Mouse (Mus musculus): ENCODE results near the gene Foxc2. TPM values are rescaled to one million over a fixed set of nuclear protein-coding genes. Genes with fewer than 3 reads are reported as not detected.

Gene Foxc2
- polyA plus RNA-seq, 1 experiment from 2014 or later = 17.0 TPM

DNA sequence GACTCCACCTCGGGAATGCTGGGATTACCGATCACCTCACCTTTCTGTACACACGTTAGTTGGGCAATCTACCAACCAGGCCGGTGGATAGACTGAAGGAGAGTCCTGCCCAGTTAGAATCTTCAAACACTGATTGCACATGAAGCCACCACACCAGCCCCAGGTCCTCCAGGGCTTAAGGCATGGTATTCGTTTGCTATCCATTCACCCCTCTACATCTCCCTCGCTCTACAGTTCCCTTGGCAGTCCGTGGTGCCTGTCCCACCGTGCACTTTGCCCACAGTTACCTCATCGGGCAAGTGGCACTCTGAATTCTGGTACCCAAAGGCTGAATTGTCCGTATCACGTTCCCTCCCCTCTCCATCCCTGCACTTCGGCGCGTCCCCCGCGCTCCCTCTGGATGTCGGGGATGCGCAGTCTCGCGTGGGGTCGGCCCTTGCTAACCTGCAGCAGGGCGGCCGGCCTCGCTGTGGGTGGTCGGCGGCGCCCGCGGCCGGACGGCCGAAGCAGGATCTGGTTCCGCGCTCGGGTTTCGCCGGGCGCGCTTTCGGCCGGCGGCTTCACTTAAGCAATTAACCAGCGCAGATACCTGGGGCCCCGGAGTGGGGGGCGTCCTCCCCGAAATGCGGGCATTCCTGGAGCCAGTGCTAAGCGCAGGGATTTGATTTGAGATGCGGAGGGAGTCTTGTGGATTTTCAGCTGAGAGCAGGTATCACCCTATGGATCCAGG lies 35.4 kb upstream of the Foxc2 start:
- H3K9me3 ChIP-seq = no peaks in the 10 kb centered on the region
- no peaks in the 10 kb centered on the region for H3K36me3 ChIP-seq
- no peak overlapping the region for H3K4me2 ChIP-seq (replicated peaks)
- no peak overlapping the region for H3K27ac ChIP-seq
- H3K4me3 ChIP-seq = no peak overlapping the region
- WGBS = under 1% methylated on average over 49 of the region's 49 CpGs
- ATAC-seq (ENCODE audit: low FRiP score, low read depth) = no peak
- no peak overlapping the region for H3K9ac ChIP-seq
- peaks cover 99% of the 10 kb centered on the region for H3K27me3 ChIP-seq (replicated peaks)
- H3K4me1 ChIP-seq = peaks cover 27% of the 10 kb centered on the region

GRCm38 (mm10) chr8:121081398-121081797 lies 34.6 kb upstream of the Foxc2 start:
- 3% methylated on average over 7 of the region's 7 CpGs for WGBS

GRCm38 (mm10) chr8:121082218-121083092 lies 33.5 kb upstream of the Foxc2 start:
- Histone ChIP-seq H3K4me3 (0 out of 2 replicates have a peak overlapping the region, but pooled peaks have one; percentile 44), H3K4me2 (replicated peaks) (peak overlapping the region; percentile 83), H3K27me3 (replicated peaks) (peaks cover 99% of the 10 kb centered on the region), H3K36me3 (no peaks in the 10 kb centered on the region), H3K4me1 (peaks cover 27% of the 10 kb centered on the region), H3K27ac (no peak overlapping the region), H3K9ac (no peak overlapping the region), H3K9me3 (no peaks in the 10 kb centered on the region)
- no peak for ATAC-seq (ENCODE audit: low FRiP score, low read depth)
- WGBS = under 1% methylated on average over 57 of the region's 57 CpGs

More at GRCm38 (mm10) chr8:121081398-121081797, 34.6 kb upstream of the Foxc2 start:
- Histone ChIP-seq H3K4me1 (peaks cover 27% of the 10 kb centered on the region), H3K4me3 (no peak overlapping the region), H3K4me2 (replicated peaks) (no peak overlapping the region), H3K27ac (no peak overlapping the region), H3K9ac (no peak overlapping the region), H3K27me3 (replicated peaks) (peaks cover 99% of the 10 kb centered on the region), H3K9me3 (no peaks in the 10 kb centered on the region), H3K36me3 (no peaks in the 10 kb centered on the region)
- ATAC-seq (ENCODE audit: low FRiP score, low read depth) = no peak

DNA sequence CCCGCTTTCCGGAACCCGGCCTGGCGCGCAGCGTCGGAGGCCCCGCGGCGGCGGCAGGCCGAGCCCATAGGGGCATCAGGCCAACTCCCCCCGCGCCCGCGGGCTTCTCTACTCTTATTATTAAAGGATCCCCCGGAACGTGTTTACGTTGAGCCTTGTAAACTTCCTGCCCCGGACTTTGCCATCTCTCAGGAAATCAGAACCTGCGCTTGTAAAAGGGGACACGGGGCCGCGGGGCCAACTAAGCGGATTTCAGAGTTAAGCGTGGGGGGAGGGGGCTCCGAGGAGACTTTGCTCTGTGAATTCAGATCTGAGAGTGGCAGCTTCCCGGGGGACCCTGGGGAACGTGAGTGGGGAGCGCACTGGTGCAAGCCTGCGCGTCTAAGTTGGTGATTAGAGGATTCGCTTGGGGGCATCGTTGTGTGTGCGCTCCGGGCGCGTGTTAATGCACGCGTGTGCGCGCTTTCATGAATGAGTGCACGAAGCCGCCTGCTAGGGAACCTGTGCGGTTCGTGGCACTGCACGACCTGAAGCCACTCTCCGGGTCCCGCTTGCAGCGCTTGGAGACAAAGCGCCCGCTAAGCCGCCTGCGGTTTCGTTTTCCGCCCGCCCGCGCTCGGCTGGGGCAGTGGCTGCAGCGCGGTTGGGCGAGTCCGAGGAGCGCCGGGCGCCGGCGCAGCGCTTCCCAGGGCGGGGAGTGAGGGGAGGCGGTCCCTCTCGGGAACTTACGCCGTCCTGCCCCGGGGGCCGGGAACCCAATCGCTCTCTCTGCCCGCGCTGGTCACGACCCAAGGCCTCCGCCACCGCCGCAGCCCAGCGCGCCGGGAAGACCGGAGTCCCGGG lies 32.7 kb upstream of the Foxc2 start:
- WGBS = under 1% methylated on average over 89 of the region's 89 CpGs
- Histone ChIP-seq H3K4me3 (peak overlapping the region; percentile 44), H3K4me1 (peaks cover 27% of the 10 kb centered on the region), H3K9ac (peak overlapping the region; percentile 38; the same call in 1 of the 2 replicates), H3K27me3 (replicated peaks) (peaks cover 98% of the 10 kb centered on the region), H3K4me2 (replicated peaks) (peak overlapping the region; percentile 83), H3K9me3 (no peaks in the 10 kb centered on the region), H3K36me3 (no peaks in the 10 kb centered on the region), H3K27ac (no peak overlapping the region)
- ATAC-seq (ENCODE audit: low FRiP score, low read depth) = no peak; the same call in 1 of the 2 replicates

GRCm38 (mm10) chr8:121083936-121084209 lies 32.1 kb upstream of the Foxc2 start:
- WGBS = under 1% methylated on average over 14 of the region's 27 CpGs
- Histone ChIP-seq H3K4me2 (replicated peaks) (peak overlapping the region; percentile 83), H3K27ac (no peak overlapping the region), H3K4me3 (peak overlapping the region; percentile 44), H3K36me3 (no peaks in the 10 kb centered on the region), H3K9me3 (no peaks in the 10 kb centered on the region), H3K27me3 (replicated peaks) (peaks cover 99% of the 10 kb centered on the region), H3K4me1 (peaks cover 27% of the 10 kb centered on the region), H3K9ac (peak overlapping the region; percentile 38; the same call in 1 of the 2 replicates)
- no peak for ATAC-seq (ENCODE audit: low FRiP score, low read depth)

DNA sequence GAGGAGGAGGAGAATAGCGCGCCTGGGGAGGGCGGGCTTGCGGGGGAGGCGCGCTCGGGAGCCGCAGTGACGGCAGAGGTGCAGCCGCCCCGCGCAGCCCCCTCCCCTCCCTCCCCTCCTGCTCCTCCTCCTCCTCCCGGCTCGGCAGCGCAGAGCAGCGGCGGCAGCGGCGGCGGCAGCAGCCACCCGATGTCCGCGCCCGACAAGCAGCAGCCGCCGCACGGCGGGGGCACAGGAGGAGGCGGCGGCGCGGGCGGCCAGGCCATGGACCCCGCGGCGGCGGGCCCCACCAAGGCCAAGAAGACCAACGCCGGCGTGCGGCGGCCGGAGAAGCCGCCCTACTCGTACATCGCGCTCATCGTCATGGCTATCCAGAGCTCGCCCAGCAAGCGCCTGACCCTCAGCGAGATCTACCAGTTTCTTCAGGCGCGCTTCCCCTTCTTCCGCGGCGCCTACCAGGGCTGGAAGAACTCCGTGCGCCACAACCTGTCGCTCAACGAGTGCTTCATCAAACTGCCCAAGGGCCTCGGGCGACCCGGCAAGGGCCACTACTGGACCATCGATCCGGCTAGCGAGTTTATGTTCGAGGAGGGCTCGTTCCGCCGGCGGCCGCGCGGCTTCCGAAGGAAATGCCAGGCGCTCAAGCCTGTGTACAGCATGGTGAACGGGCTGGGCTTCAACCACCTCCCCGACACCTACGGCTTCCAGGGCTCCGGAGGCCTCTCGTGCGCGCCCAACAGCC lies 31.6 kb upstream of the Foxc2 start, which contains the start of gene Foxf1:
Foxf1 (plus strand) TSS at position 177 of the 742 bp plus-strand sequence.
- H3K9me3 ChIP-seq = no peaks in the 10 kb centered on the region
- peaks cover 27% of the 10 kb centered on the region for H3K4me1 ChIP-seq
- peak within 1 kb of the TSS; percentile 83 for H3K4me2 ChIP-seq (replicated peaks)
- no peaks in the 10 kb centered on the region for H3K36me3 ChIP-seq
- peaks cover 99% of the 10 kb centered on the region for H3K27me3 ChIP-seq (replicated peaks)
- H3K27ac ChIP-seq = no peak within 1 kb of the TSS
- peak within 1 kb of the TSS; percentile 44 for H3K4me3 ChIP-seq
- ATAC-seq (ENCODE audit: low FRiP score, low read depth) = no peak
- under 1% methylated on average over 63 of the region's 83 CpGs for WGBS
- H3K9ac ChIP-seq = peak within 1 kb of the TSS; percentile 38; the same call in 1 of the 2 replicates

GRCm38 (mm10) chr8:121085011-121085410 lies 31.0 kb upstream of the Foxc2 start:
- H3K27ac ChIP-seq = no peak overlapping the region
- peak overlapping the region; percentile 38; the same call in 1 of the 2 replicates for H3K9ac ChIP-seq
- H3K4me1 ChIP-seq = peaks cover 27% of the 10 kb centered on the region
- no peaks in the 10 kb centered on the region for H3K36me3 ChIP-seq
- WGBS = under 1% methylated on average over 30 of the region's 30 CpGs
- no peaks in the 10 kb centered on the region for H3K9me3 ChIP-seq
- peak overlapping the region; percentile 83 for H3K4me2 ChIP-seq (replicated peaks)
- no peak for ATAC-seq (ENCODE audit: low FRiP score, low read depth)
- peak overlapping the region; percentile 44 for H3K4me3 ChIP-seq
- peaks cover 99% of the 10 kb centered on the region for H3K27me3 ChIP-seq (replicated peaks)

GRCm38 (mm10) chr8:121085561-121085960 lies 30.4 kb upstream of the Foxc2 start:
- ATAC-seq (ENCODE audit: low FRiP score, low read depth) = no peak
- H3K4me1 ChIP-seq = peaks cover 27% of the 10 kb centered on the region
- 22% methylated on average over 3 of the region's 3 CpGs for WGBS
- peaks cover 99% of the 10 kb centered on the region for H3K27me3 ChIP-seq (replicated peaks)
- H3K9ac ChIP-seq = no peak overlapping the region
- H3K4me3 ChIP-seq = peak overlapping the region; percentile 44; the same call in 1 of the 2 replicates
- no peaks in the 10 kb centered on the region for H3K36me3 ChIP-seq
- H3K4me2 ChIP-seq (replicated peaks) = 0 out of 2 replicates have a peak overlapping the region, but pooled peaks have one; percentile 83
- no peak overlapping the region for H3K27ac ChIP-seq
- no peaks in the 10 kb centered on the region for H3K9me3 ChIP-seq

GRCm38 (mm10) chr8:121086004-121086900 lies 29.7 kb upstream of the Foxc2 start:
- H3K9ac ChIP-seq = no peak overlapping the region
- no peak overlapping the region for H3K4me3 ChIP-seq
- 5% methylated on average over 19 of the region's 19 CpGs for WGBS

DNA sequence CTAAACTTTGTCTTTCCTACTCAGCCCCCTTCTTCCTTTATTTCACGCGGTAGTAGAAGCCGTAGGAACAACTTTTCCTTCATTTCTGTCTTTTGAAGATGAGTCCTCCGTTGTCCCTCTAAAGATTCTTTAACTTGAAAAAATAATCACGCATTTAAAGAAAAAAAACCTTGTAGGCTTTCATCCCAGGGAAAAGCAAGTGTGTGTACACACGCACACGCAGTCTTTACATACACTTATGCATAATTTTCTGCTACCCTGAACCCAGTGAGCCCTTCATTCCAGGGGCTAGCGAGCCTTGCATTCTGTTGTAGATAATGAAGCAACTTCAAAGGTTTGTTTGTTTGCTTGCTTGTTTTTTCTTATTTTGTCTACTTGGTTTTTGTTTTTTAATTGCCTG lies 27.7 kb upstream of the Foxc2 start:
- H3K9ac ChIP-seq = no peak overlapping the region
- H3K4me3 ChIP-seq = no peak overlapping the region
- no peaks in the 10 kb centered on the region for H3K36me3 ChIP-seq
- WGBS = 2% methylated on average over 8 of the region's 8 CpGs
- H3K4me2 ChIP-seq (replicated peaks) = no peak overlapping the region
- peaks cover 99% of the 10 kb centered on the region for H3K27me3 ChIP-seq (replicated peaks)
- peaks cover 19% of the 10 kb centered on the region for H3K4me1 ChIP-seq
- ATAC-seq (ENCODE audit: low FRiP score, low read depth) = no peak
- H3K27ac ChIP-seq = no peak overlapping the region
- H3K9me3 ChIP-seq = no peaks in the 10 kb centered on the region

More at GRCm38 (mm10) chr8:121086004-121086900, 29.7 kb upstream of the Foxc2 start:
- Histone ChIP-seq H3K9me3 (no peaks in the 10 kb centered on the region), H3K27me3 (replicated peaks) (peaks cover 99% of the 10 kb centered on the region), H3K27ac (no peak overlapping the region), H3K36me3 (no peaks in the 10 kb centered on the region), H3K4me2 (replicated peaks) (0 out of 2 replicates have a peak overlapping the region, but pooled peaks have one; percentile 83), H3K4me1 (peaks cover 27% of the 10 kb centered on the region)
- ATAC-seq (ENCODE audit: low FRiP score, low read depth) = no peak
